Mouse (Mus musculus) MEL (cell line): ENCODE measurements around the gene Psmd11. TPM values are rescaled to one million over a fixed set of nuclear protein-coding genes. Genes with fewer than 3 reads are reported as not detected.

Source experiments
- DNase-seq: peaks from one replicate; pipeline ENCODE4 v3.0.0; 2011; ENCODE audit warnings: low read depth, low spot score
- H3K27ac ChIP-seq: 2 replicates; pipeline ENCODE4 v1.5.1; 2012; ENCODE audit warnings: low read depth, mild to moderate bottlenecking, control low read depth, low read length, moderate library complexity; ENCODE audit not compliant: control insufficient read depth
- H3K27me3 ChIP-seq, 2 experiments: fragments of 150-350 bp in 1 of 2; sonication (generic) in 1 of 2; 2 replicates each; pipeline ENCODE4 v1.6.1; 2012; ENCODE audit warnings: low read length in 2 of 2, mild to moderate bottlenecking in 2 of 2, improper control_type of control experiment in 1 of 2, moderate library complexity in 1 of 2; ENCODE audit not compliant: insufficient read depth in 2 of 2, control insufficient read depth in 1 of 2
- H3K36me3 ChIP-seq, 2 experiments: 2 replicates each; pipeline ENCODE4 v1.6.1; 2012 to 2014; ENCODE audit warnings: low read length in 2 of 2, improper control_type of control experiment in 1 of 2, inconsistent platforms in 1 of 2, mild to moderate bottlenecking in 1 of 2; ENCODE audit not compliant: insufficient read depth in 2 of 2, control insufficient read depth in 1 of 2
- H3K4me1 ChIP-seq, 2 experiments: fragments of 150-350 bp in 1 of 2; sonication (generic) in 1 of 2; 2 replicates each; pipeline ENCODE4 v1.6.1; 2012; ENCODE audit warnings: low read length in 2 of 2, improper control_type of control experiment in 1 of 2, mild to moderate bottlenecking in 1 of 2; ENCODE audit not compliant: insufficient read depth in 2 of 2, control insufficient read depth in 1 of 2
- H3K4me3 ChIP-seq, 2 experiments: fragments of 150-350 bp in 1 of 2; sonication (generic) in 1 of 2; 2 replicates each; pipeline ENCODE4 v1.5.1; 2012; ENCODE audit warnings: low read depth in 2 of 2, low read length in 2 of 2, mild to moderate bottlenecking in 2 of 2, moderate library complexity in 2 of 2, control low read depth in 1 of 2, improper control_type of control experiment in 1 of 2; ENCODE audit not compliant: control insufficient read depth in 1 of 2, insufficient read depth in 1 of 2
- H3K79me2 ChIP-seq: 2 replicates; pipeline ENCODE4 v1.6.1; 2012; ENCODE audit warnings: mild to moderate bottlenecking, low read length, moderate library complexity; ENCODE audit not compliant: control insufficient read depth, poor library complexity, insufficient read depth
- H3K9ac ChIP-seq: 2 replicates; pipeline ENCODE4 v1.6.1; 2012; ENCODE audit warnings: low read depth, mild to moderate bottlenecking, control low read depth, low read length, moderate library complexity; ENCODE audit not compliant: control insufficient read depth, poor library complexity, severe bottlenecking
- H3K9me3 ChIP-seq: fragments of 150-350 bp; sonication (generic); replicated peaks from 2 replicates; pipeline ENCODE4 v1.6.1; 2012; ENCODE audit warnings: mild to moderate bottlenecking, low read length, improper control_type of control experiment, moderate library complexity; ENCODE audit not compliant: insufficient read depth
- BHLHE40 ChIP-seq: IDR thresholded peaks from 2 replicates; pipeline ENCODE4 v1.6.1; 2012; ENCODE audit warnings: low read depth, mild to moderate bottlenecking, inconsistent platforms, low read length, improper control_type of control experiment, borderline replicate concordance
- CHD1 ChIP-seq: IDR thresholded peaks from 2 replicates; pipeline ENCODE4 v1.6.1; 2012; ENCODE audit warnings: low read depth, mild to moderate bottlenecking, inconsistent platforms, low read length, improper control_type of control experiment
- CHD2 ChIP-seq: IDR thresholded peaks from 2 replicates; pipeline ENCODE4 v1.6.1; 2011; ENCODE audit warnings: low read length, improper control_type of control experiment
- CTCF ChIP-seq, 3 experiments: IDR thresholded peaks in 2 of 3; conservative IDR thresholded peaks in 1 of 3; 2 replicates each; pipeline ENCODE4 v1.5.1; 2011 to 2012; ENCODE audit warnings: low read length in 3 of 3, low read depth in 2 of 3, mild to moderate bottlenecking in 2 of 3, improper control_type of control experiment in 1 of 3, inconsistent platforms in 1 of 3, mixed read lengths in 1 of 3, moderate library complexity in 1 of 3; ENCODE audit not compliant: control insufficient read depth in 1 of 3, insufficient read depth in 1 of 3, poor library complexity in 1 of 3, severe bottlenecking in 1 of 3
- E2F4 ChIP-seq: IDR thresholded peaks from 2 replicates; pipeline ENCODE4 v1.6.1; 2011; ENCODE audit warnings: low read depth, low read length, improper control_type of control experiment, borderline replicate concordance
- EP300 ChIP-seq, 2 experiments: IDR thresholded peaks; 2 replicates each; pipeline ENCODE4 v1.6.1; 2011; ENCODE audit warnings: improper control_type of control experiment in 2 of 2, low read length in 2 of 2, low read depth in 1 of 2, mild to moderate bottlenecking in 1 of 2
- GABPA ChIP-seq: IDR thresholded peaks from 2 replicates; pipeline ENCODE4 v1.6.1; 2012; ENCODE audit warnings: low read depth, mild to moderate bottlenecking, inconsistent platforms, low read length, improper control_type of control experiment, moderate library complexity
- HCFC1 ChIP-seq: IDR thresholded peaks from 2 replicates; pipeline ENCODE4 v1.6.1; 2012; ENCODE audit warnings: low read depth, mild to moderate bottlenecking, inconsistent platforms, low read length, improper control_type of control experiment, moderate library complexity
- MAFK ChIP-seq: IDR thresholded peaks from 2 replicates; pipeline ENCODE4 v1.6.1; 2011; ENCODE audit warnings: low read depth, mild to moderate bottlenecking, low read length, improper control_type of control experiment, borderline replicate concordance
- MYB ChIP-seq: IDR thresholded peaks from 2 replicates; pipeline ENCODE4 v1.6.1; 2011; ENCODE audit warnings: mild to moderate bottlenecking, low read depth, low read length, improper control_type of control experiment
- MYC ChIP-seq: IDR thresholded peaks from 2 replicates; pipeline ENCODE4 v1.6.1; 2011; ENCODE audit warnings: low read depth, mild to moderate bottlenecking, low read length, improper control_type of control experiment, moderate library complexity
- POLR2A ChIP-seq, 2 experiments: IDR thresholded peaks; 2 replicates each; pipeline ENCODE4 v1.6.1; 2011 to 2012; ENCODE audit warnings: low read length in 2 of 2, mild to moderate bottlenecking in 2 of 2, control low read depth in 1 of 2, improper control_type of control experiment in 1 of 2, low read depth in 1 of 2, moderate library complexity in 1 of 2; ENCODE audit not compliant: control insufficient read depth in 1 of 2, insufficient read depth in 1 of 2, poor library complexity in 1 of 2
- POLR2AphosphoS2 ChIP-seq: IDR thresholded peaks from 2 replicates; pipeline ENCODE4 v1.6.1; 2011; ENCODE audit warnings: low read length, improper control_type of control experiment
- RCOR1 ChIP-seq: IDR thresholded peaks from 2 replicates; pipeline ENCODE4 v1.6.1; 2012; ENCODE audit warnings: low read depth, mild to moderate bottlenecking, inconsistent platforms, low read length, improper control_type of control experiment
- SIN3A ChIP-seq: IDR thresholded peaks from 2 replicates; pipeline ENCODE4 v1.6.1; 2012; ENCODE audit warnings: low read length, improper control_type of control experiment, inconsistent platforms
- TAL1 ChIP-seq: IDR thresholded peaks from 2 replicates; pipeline ENCODE4 v1.6.1; 2012; ENCODE audit warnings: mild to moderate bottlenecking, inconsistent platforms, low read length, moderate library complexity, mixed read lengths
- TCF12 ChIP-seq: IDR thresholded peaks from 2 replicates; pipeline ENCODE4 v1.6.1; 2014; ENCODE audit warnings: low read depth, mild to moderate bottlenecking, inconsistent platforms, low read length, improper control_type of control experiment, moderate library complexity
- ZC3H11A ChIP-seq: IDR thresholded peaks from 2 replicates; pipeline ENCODE4 v1.6.1; 2012; ENCODE audit warnings: low read depth, mild to moderate bottlenecking, inconsistent platforms, low read length, improper control_type of control experiment
- ZNF384 ChIP-seq: IDR thresholded peaks from 2 replicates; pipeline ENCODE4 v1.6.1; 2012; ENCODE audit warnings: low read depth, mild to moderate bottlenecking, inconsistent platforms, low read length, improper control_type of control experiment
- polyA plus RNA-seq, 2 experiments: library from polyadenylated mRNA; stranded (reverse) in 1 of 2; unstranded in 1 of 2; fragments of >175 nt in 1 of 2; fragments of >200 nt in 1 of 2; gene quantifications; 2 replicates each; pipeline versions ENCODE4 v1.2.1 to v1.2.4; 2012; ENCODE audit warnings: low replicate concordance in 2 of 2, low read depth in 1 of 2; ENCODE audit not compliant: insufficient read length in 2 of 2, insufficient read depth in 1 of 2, missing spikeins in 1 of 2
- total RNA-seq: library from RNA; depleted of rRNA; stranded (reverse); fragments of 300-350 nt; gene quantifications from 2 replicates; pipeline ENCODE4 v1.2.3, GENCODE M21; 2012

Psmd11 gene
- total and polyA plus RNA-seq, 3 experiments: 110 to 324 (median 184) TPM

GRCm38 (mm10) chr11:80504519-80505385, 76.3 kb downstream of the Psmd11 start:
- no peaks in the 10 kb centered on the region for H3K79me2 ChIP-seq
- no peak for DNase-seq
- no peak overlapping the region for H3K4me3 ChIP-seq
- H3K27me3 ChIP-seq: no peaks in the 10 kb centered on the region
- H3K27ac ChIP-seq: no peak overlapping the region
- no peaks in the 10 kb centered on the region for H3K36me3 ChIP-seq
- H3K9me3 ChIP-seq: no peaks in the 10 kb centered on the region
- no peaks in the 10 kb centered on the region for H3K4me1 ChIP-seq
- TF ChIP-seq SIN3A (no peak), HCFC1 (no peak)
- TF ChIP-seq, all 39 proteins: peak for 0
- no peak overlapping the region for H3K9ac ChIP-seq

- no peak overlapping the region for H3K27ac ChIP-seq
- no peaks in the 10 kb centered on the region for H3K27me3 ChIP-seq
- H3K79me2 ChIP-seq: no peaks in the 10 kb centered on the region
- no peak for DNase-seq
- H3K9ac ChIP-seq: no peak overlapping the region
- no peaks in the 10 kb centered on the region for H3K4me1 ChIP-seq
- no peak overlapping the region for H3K4me3 ChIP-seq
- TF ChIP-seq CTCF (IDR thresholded peaks at IDR 0.05 in 2 of 3, conservative IDR thresholded peaks at IDR 0.05 in 1 of 3; ENCODE audit: control insufficient read depth in 1 of 3, insufficient read depth in 1 of 3, low read depth in 2 of 3, low read length in 3 of 3, poor library complexity in 1 of 3, severe bottlenecking in 1 of 3): no peak
- no peak for TF ChIP-seq CHD1
- no peak for TF ChIP-seq MAFK
- TF ChIP-seq E2F4: no peak
- no peak for TF ChIP-seq RCOR1
- TF ChIP-seq MYC: no peak
- no peak for TF ChIP-seq BHLHE40
- no peak for TF ChIP-seq EP300 (IDR thresholded peaks at IDR 0.05; ENCODE audit: low read depth in 1 of 2, low read length in 2 of 2)
- TF ChIP-seq GABPA: no peak
- no peak for TF ChIP-seq ZC3H11A
- TF ChIP-seq TCF12: no peak
- TF ChIP-seq CHD2: no peak
- no peak for TF ChIP-seq SIN3A
- TF ChIP-seq TAL1: no peak
- no peak for TF ChIP-seq POLR2AphosphoS2
- no peak for TF ChIP-seq MYB
- TF ChIP-seq POLR2A (IDR thresholded peaks at IDR 0.05; ENCODE audit: control insufficient read depth in 1 of 2, insufficient read depth in 1 of 2, low read depth in 1 of 2, low read length in 2 of 2, poor library complexity in 1 of 2): no peak
- no peak for TF ChIP-seq ZNF384
- H3K36me3 ChIP-seq: no peaks in the 10 kb centered on the region
- H3K9me3 ChIP-seq: no peaks in the 10 kb centered on the region
Measured at GRCm38 (mm10) chr11:80505581-80505980, 77.2 kb downstream of the Psmd11 start.
